Mouse (Mus musculus): Measurements from ENCODE around the gene Trmt5.
A peak's percentile ranks its signal among the peaks of the same experiment; 100 is the strongest.

Gene Trmt5

GRCm38 (mm10) chr12:73269531-73269930, 17.0 kb downstream of the Trmt5 start:
- no peak for DNase-seq (ENCODE audit: low spot score)

DNA sequence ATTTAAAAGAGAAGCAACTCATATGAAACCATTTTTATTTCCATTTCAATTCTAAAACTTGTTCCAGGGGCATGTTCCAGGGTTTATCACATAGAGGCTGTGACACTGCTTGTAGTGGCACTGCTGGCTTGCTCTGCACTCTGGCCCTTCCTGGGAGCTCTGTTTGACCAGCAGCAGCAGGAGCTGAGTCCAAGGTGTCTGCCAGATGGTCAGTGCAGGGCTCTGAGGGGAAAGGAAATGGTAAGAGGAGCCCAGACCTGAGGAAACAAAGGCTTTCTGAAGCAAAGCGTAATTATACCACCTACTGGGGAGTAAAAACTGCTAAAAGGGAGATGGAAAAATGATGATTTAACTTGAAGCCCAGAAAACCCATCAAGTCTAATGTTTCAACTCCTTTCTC, 18.0 kb downstream of the Trmt5 start:
- DNase-seq (ENCODE audit: low spot score), result no peak

DNA sequence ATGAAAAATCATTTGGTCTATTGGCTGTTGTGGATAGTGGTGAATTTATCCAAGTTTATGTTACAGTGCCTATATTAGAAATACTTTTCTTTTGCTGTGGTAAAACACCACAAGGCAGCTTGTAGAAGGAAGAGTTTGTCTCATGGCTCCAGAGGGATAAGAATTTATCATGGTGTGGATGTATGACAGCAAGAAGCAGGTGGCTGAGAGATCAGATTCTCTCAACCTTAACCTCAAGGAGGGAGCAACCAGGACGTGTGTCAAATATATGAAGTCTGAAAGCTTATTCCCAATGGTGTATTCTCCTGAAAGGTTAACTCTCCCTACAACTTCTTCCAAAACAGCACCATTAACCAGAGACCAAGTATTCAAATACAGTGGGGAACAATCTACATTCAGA, 19.9 kb downstream of the Trmt5 start:
- no peak for DNase-seq (ENCODE audit: low spot score)

GRCm38 (mm10) chr12:73265381-73265978, 21.0 kb downstream of the Trmt5 start:
- DNase-seq (ENCODE audit: low spot score), result no peak

- no peak for DNase-seq (ENCODE audit: low spot score)
These were observed 26.2 kb downstream of the Trmt5 start for GRCm38 (mm10) chr12:73260339-73260738.

DNA sequence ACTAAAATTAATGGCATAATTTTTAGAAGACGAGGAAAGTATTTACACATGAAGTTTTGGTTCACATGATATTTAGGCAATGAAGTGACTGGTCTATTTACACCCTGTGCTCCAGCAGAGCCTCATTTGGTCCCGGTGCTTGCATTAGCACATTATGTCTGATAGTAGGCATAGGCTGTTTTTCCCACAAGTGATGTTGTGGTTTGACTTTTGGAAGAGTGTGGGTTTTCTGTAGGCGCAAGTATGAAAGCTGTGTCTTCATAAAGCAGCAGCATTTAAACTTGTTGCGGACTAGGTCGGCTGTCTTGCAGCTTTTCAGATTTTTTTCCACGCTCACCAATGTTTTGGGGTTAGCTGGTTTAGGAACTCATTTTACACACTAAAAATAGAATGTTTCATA, 27.2 kb downstream of the Trmt5 start:
- DNase-seq (ENCODE audit: low spot score), result no peak

DNA sequence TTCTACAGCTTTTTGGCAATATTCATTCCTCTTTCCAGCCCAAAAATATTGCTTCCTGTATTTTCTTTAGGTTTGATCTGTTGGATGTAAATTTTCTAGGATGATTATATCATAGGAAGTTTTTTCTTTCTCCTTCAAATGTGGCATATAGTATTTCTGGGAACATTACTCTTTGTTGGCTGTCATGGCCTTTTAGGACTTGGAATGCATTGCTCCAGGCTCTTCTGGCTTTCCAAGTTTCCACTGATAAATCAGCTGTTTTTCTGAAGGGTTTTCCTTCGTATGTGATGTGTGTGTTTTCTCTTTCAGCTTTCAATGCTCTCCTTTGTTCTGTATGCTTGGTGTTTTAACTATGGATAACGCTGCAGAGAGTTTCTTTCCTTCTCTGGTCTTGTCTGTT, 31.5 kb downstream of the Trmt5 start:
- DNase-seq (ENCODE audit: low spot score), result no peak

GRCm38 (mm10) chr12:73245687-73246086, 40.8 kb downstream of the Trmt5 start:
- no peak for DNase-seq (ENCODE audit: low spot score)

DNA sequence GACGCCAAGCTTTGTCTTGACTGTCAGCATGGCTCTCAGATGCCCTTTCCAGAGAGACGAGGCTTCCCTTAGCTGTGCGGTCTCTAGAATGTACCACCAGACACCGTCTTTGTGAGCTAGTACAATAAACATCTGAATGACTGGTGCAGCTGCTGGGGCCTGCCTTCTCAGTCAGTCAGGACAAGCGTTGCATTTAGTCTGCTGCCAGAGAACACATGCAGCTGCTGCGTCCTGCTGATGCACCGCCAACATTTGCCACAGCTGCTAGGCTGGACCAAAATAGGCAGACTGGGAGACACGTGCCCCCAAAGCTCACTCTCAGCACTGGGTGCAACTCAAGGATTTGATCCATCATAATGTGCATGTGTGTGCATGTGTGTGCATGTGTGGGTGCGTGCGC, 44.5 kb downstream of the Trmt5 start:
- DNase-seq (ENCODE audit: low spot score), result peak; percentile 47

- no peak for DNase-seq (ENCODE audit: low spot score)
These were observed 53.9 kb downstream of the Trmt5 start for GRCm38 (mm10) chr12:73232586-73232985.

DNA sequence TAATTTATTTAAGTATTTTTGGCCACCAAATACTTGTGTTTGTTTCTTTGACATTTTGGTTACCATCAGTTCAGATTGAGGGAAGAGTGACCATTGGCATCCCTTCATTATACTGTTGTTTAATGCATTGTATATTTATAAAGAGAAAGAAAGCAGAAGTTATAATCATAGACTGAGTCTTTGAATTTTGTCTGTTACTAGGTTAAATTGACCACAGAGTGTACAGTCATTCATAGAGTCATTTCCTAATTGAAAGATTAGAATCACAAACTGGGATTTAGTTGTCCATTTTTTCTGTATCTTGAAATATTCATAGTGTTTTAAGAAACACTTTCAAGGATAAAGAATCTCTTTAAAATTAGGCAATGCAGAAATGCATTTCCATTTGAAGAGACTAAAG, 55.0 kb downstream of the Trmt5 start:
- no peak for DNase-seq (ENCODE audit: low spot score)

- no peak for DNase-seq (ENCODE audit: low spot score)
These were observed 56.3 kb downstream of the Trmt5 start for GRCm38 (mm10) chr12:73230196-73230595.

Measured in left cerebral cortex, adult 11 months (tissue).